Mouse (Mus musculus): ENCODE data around the gene Ntm.

Ntm gene

DNA sequence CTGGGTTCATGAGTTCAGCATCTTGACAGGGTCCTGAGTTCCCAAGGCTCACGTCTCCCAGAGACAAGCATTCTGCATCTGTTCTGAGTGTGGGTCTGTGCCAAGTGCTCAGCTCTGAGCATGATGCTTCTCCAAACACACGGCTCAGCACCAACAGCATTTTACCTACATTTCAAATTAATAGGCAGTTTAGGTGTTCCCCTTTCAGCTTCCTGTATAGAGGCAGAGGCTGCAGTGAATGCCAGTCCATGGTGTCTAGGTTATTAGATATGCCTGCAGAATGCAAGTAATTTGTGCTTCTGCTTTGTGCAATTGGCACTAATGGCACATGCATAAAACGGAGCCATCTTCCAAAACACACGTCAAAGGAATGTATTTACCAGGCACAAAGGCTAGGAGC is 757.3 kb downstream of the Ntm start:
- DNase-seq: no peak

DNA sequence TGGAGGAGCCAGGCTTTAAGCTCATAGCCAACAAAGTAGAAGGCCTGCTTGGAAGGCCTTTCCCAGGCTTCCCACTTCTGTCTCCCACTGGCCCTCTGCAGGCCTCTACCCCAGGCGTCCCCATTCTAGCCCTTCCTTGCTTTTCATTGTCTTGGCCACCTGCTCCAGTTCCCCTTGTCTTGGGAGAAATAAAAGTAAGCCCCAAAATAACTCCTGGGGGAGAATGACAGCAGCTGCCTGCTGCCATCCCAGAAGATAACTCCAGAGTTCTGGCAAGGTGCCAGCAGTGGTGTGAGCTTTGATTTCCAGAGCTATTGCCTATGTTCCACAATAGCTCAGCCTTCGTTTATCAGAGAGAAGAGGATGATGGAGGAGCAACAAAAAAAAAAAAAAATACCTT is 760.7 kb downstream of the Ntm start:
- no peak for DNase-seq

DNA sequence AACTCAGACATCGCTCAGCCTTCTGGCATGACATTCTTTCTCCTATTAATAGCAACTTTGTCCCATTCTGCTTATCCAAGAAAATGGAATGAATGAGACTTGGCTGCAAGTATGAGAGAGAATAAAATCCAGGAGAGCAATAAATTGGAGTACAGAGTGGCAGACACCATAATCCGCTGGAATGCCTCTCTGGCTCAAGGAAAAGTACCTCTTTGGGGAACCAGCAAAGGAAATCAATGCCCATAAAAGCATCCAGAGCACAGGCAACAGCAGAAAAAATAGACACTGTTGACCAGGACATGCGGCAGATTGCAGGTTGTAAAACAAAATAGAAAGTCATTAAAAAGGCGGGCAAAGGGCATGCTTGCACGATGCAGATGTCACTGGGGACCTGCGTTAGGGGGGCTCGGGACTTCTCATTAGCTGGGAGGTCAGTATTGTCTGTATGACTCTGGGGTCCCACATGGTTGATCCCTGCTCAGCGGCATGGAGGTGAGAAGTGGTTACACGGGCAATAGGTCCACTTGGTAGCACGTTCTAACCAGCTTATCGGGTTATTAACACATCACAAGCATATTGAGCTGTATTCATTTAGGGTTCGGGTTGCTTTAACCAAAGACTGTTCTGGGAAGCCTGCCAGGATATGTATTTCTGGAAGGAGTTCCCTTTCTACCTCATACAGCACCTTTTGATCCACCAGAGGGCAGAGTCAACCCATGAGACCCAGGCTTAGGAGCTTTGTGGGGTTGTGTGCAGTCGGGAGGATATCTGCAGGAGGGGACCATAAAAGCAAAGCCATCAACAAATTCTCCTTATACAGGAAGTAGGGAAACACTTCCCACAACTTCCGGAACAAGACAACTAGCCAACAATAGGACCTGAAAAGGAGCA is 761.5 kb downstream of the Ntm start:
- DNase-seq: peak; percentile 14

DNA sequence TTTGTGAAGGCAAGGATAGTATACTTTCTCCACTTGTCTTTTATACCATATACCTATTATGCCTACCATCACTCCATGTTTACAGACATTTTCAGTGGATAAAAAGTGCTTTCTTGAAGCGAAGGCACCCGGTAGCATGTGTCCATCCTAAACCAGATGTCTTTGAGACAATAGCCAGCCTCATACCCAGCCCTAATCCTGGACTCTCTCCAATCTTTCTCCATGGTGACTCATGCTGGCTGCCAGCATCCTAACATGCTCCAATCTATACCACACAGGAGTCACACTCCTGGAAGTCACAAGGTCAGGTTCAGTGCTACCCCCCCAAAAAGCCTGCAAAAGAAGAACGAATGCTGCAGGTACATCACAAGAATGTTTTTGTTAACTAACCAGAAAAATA is 765.9 kb downstream of the Ntm start:
- DNase-seq: no peak

DNA sequence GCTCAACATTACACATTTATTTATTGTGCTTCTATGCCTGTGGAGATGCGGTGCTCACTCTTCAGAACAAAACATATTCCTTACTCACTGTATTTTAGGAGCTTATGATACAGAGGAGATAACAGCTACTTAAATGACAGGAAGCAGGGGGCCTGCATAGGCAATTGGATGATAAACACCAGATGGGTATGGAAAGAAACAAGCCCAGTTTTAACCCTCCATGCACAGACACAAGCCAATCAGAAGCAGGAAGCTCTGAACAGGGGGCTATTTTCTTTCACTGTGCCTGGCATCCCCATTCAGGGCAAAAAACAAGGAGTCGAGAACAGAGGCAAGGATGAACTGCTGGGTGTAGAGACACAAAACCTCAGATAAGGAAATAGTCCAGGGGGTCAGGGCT is 768.7 kb downstream of the Ntm start:
- DNase-seq: no peak

DNA sequence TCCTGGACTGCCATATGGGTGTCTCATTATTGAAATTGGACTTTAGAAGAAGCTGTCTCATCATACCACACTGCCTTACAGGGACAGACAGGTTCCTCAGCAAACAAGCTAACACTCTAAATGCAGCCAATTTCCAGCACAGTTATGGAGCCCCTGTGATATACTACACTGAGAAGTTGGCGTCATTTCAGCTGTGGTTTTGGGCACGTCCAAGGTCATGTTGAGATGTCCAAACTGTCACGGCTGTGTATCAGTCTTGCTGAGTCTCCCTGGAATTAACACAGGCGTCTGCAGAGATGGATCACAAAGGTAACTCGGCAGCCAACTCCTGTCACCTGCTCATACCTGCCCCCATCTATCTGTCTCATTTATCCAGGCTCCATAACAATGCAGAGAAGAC is 779.9 kb downstream of the Ntm start:
- no peak for DNase-seq

DNA sequence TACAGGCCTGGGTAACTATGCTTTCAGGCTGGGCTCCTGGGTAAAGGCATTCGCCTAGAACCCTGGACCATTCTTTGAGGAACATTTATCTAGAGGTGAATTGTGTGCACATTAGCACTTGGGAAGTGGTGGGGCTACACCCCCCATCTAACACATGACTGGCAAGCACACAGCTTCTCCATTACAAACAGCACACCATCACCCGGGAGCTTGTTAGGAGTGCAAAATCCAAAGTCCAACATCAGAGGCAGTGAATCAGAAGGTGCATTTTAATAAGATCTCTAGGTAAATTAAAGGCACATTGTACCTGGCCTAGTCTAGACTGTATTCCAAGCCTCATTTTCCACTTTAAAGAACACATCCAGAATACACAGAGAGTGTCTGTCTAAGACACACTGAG is 781.3 kb downstream of the Ntm start:
- peak; percentile 22 for DNase-seq

DNA sequence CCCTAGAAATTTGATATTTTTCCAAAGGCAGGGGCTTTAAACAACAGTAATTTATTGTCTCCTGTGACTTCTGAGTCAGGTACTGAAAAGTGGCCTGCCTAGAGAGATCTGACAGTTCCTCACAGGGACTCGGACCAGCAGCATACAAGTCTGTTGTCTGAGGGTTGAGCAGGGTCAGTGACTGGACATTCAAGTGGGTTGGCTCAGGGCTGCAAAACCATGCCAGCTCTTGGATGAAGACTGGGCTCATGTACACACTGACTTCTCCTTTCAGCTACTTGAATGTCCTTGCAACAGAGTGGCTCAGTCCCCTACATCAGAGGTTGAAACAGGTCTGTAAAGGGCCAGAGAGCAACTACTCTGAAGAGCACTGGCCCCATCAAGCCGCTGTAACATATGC is 797.2 kb downstream of the Ntm start:
- DNase-seq: no peak

DNA sequence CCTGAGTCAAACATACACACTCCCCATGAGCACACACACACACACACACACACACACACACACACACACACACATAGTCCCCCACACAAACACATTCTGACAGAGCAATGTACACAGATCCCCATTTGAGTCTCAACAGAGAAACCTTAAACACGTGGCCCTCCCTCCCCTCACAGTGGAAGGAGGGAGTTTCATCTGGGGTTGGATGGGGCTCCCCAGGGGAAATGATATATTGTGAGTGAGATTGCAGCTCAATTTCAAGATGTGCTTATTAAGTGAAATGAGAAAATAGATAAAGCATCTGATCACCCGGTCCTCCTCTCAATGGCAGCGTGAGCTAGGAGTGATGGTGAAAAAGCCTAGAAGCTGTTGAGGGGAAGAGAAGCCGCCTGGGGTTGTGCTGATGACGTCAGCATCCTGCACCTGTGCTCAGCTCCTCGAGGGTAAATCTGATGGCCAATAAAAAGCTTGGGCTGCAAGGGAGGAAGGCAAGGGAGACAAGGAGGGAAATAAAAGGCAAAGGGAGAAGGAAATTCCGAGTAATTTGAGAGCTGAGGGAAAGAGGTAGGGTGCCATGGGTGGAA is 801.8 kb downstream of the Ntm start:
- DNase-seq: no peak

DNA sequence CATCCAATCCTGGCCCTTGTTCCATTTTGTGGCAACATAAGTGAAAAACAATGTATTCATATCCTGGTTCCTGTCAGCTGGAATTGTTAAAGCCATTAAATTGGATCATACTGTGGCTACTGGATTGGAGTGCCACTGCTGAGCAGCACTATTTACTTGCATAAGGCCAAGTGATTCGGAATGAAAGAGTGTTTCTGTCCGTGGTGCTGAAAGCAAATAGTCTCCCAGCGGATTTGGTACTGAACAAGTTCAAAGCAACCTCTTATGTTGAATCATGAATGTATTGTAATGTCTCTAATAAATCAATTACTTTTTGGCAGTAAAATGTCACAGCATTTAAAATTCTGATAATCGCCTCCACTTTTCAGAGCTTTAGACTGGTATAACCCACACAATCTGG is 817.0 kb downstream of the Ntm start:
- DNase-seq: peak; percentile 6

DNA sequence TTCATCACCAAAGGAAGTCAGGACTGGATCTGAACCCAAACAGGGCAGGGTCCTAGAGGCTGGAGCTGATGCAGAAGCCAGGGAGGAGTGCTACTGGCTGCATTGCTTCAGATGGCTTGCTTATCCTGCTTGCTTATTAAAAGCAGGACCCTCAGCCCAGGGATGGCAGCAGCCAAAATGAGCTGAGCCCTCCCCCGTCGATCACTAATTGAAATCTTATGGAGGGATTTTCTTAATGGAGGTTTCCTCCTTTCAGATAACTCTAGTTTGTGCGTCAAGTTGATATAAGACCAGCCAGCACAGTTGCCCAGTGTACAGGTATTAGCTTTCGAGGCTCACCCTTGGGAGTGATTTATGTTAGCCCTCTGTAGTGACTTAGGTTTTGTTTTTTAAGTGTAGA is 826.9 kb downstream of the Ntm start:
- DNase-seq: no peak

DNA sequence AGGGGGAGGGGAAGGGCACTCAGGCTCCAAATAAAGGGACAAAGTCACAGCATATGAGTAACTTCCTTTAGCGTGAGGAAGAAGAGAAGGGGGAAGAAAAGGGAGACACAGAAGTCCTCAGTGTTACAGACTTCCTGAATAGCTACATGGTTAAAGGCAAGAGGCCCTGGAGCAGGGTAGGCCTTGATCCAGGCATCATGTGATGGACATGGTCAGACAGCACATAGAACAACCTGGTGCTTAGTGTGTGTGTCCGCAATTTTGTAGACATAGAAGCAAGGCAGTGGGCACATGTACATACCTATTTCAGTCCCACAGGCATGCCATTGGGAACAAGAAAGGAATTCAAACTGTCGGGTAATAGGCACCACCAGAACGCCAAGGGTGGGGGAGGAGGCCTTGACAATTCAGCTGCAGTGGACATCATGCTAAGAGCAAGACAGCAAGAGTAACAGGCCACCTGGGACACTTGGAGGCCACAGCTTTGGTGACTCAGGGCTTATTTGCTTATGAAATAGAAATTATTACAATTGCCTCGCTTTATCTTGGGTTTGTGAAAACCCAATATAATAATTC is 832.1 kb downstream of the Ntm start:
- DNase-seq: no peak

DNA sequence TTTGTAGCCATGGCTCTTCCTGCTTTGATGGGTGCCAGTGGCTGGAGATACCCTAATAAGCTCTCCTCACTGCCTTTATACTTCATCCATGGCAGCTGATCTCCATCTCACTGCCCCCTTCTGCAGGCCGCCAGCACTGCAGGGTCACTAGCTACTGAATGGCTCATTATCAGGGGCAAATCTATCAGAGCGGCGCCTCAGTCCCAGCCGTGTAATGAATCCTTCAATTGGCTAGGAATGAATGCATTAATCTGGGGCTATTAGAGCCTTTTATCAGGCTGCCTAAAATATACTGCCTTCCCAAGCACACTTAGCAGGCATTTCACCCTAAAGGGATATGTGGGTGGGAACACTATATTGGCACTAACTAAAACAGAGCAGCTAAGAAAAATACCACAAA is 832.6 kb downstream of the Ntm start:
- DNase-seq: no peak

DNA sequence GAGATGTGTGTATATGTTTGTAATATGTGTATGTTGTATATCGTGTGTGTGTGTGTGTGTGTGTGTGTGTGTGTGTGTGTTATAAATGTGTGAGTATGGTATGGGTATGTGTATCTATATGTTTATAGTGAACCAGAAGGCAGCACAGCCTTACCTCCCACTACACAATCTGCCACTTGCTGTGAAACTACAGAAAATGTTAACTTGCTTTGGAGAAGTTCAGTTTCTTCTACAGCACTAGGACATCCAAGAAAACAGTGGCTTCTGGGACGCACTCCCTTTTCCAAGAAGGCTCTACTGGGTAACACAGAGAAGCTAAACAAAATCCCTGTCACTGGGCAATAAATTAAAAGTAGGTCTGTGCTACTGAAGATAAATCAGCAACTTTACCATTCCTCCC is 834.5 kb downstream of the Ntm start:
- DNase-seq: no peak

DNA sequence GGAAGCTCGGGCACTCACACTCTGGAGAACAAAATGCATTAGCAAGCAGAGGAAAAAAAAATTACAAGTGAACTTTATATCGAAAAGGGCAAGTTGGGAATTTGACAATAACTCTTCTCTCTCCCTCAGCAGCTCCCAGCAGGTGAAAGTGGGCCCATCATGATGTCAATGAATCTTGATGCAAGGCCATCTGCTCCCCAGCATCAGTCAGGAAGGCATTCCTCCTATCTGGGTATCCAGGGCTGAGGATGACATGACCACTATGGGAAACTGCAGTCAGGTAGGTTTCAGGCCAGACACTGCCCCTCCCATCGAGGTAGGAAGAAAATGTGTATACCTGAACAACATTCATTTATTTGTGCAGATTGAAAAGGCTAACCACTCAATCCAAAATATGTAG is 838.5 kb downstream of the Ntm start:
- no peak for DNase-seq

DNA sequence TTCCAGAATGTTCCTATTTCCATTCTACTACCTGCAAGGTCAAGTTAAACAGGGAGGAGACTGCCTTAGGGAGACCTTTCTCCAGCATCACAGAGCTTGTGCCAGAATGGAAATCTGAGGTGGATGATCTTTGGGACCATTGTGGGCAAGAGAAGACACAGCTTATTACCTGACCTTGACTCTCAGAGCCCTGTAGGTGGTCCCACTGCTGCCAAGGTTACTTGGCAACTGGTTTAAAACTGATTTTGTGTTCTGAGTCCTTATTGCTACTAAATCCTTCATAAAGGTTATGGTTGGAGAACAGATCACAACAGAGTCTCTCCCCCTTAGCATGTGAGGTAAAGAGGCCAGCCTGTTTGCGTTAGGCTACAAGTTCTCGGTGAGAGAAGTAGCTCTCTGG is 839.1 kb downstream of the Ntm start:
- no peak for DNase-seq

DNA sequence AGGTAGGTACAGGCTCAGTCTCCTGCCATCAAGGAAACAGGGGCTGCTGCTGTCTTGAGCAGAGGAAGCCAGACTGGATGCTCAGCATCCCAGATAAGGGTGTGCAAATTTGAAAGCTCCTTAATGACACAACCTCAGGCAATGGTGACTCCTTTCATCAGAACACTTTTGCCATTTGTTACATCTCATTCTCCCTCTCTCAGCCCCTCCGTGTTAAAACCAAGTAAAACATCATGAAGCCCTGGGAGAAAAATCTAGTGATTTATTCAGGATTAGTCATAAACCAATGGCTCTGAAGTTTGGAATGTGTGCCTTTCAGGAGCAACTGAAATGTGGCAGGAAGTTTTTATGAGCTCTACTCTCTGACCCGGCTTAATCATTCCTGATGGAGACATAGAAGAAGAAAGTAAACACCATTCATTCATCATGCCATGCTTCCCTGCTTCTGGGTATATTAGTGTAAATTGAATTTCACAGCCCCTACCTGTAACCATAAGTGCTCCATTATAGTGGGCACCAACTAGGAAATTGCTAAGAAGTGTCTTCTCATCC is 845.3 kb downstream of the Ntm start:
- DNase-seq: no peak

DNA sequence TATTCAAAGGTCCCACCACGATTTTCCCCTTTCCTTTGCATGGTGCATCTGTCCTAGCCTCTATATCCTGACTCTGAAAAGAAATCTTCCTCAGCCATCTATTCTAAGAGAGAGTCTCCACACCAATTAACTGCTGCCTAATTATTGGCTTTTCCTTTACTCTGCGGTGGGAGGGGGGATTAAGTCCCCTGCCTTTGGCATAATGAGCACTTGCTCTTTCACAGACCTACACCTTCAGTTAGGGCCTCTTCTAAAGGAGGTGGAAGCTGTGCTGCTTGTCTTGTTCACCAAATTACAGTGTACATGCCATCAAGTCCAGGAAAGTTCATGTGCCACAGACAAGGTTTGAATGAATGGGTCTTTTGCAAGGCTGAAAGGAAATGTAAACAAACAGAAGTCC is 847.6 kb downstream of the Ntm start:
- no peak for DNase-seq

DNA sequence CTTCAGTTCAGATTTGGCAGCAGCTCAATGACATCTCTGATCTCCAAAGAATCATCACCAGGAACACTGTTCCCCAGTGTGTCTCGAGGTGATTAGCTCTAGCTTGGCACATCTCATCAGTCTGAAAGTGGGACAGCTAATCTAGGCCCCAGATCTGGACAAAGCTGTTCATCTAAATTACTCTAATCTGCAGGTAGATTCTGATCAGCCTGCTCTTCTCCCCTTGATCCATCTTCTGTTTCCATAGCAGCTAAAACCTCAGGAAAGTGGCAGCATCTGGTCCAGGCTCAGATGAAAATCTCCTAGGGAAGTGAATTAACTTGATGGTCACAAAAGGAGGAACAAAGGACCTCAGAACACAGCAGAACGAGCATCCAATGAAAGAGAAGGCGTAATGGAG is 856.2 kb downstream of the Ntm start:
- DNase-seq: no peak

DNA sequence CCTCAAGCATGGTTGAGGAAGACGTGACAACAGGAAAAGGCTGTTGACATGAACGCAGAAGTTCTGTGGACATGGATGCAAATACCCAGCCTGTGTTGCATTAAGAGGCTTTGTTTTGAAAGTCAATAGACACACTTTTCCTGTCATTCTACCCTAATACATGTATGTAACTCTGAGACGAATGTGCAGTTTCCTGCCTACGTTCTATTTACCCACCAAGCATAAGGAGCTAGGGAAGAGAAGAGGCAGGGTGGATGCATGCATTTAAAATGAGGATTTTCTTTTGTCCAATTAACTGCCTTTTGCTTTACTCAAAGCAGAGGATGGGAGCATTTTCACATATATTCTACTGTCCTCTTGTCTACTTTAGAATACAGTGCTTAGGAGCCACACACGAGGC is 858.5 kb downstream of the Ntm start:
- no peak for DNase-seq

DNA sequence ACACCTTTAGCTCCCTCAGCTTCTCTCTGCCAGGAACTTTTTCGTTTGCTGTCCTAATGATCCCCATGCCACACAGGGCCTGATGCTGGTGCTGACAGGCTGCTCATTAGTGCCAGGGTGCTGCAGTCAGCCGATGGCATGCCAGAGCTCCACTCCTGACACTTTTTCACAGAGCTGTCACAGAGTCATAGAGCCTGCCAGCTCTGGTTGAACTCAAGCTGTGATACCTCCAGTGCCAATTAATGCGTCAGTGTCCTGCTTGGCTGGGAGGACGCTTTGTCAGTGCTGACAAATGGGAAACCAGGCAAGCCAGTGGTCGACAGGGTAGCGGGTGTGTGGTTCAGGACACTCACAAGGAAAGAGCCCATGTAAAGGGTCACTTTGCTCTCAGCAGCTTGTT is 858.9 kb downstream of the Ntm start:
- no peak for DNase-seq

DNA sequence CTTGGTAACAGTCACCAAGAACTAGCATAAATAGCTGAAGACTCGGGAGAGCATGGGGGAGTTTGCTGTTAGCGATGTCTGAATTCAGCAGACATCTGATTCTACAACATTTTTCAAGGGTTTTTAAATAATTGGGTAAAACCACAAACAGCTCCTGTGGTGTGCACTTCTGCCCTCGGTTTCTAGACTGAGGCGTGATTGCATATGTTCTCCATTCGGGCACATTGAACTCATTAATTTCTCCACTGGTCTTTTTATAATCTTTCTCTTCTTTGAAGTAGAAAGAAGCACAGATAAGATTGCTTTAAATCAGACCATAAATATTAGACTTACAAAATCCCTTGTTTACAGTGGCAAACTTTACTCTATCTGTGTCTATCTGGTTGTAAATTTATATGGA is 862.3 kb downstream of the Ntm start:
- DNase-seq: no peak

DNA sequence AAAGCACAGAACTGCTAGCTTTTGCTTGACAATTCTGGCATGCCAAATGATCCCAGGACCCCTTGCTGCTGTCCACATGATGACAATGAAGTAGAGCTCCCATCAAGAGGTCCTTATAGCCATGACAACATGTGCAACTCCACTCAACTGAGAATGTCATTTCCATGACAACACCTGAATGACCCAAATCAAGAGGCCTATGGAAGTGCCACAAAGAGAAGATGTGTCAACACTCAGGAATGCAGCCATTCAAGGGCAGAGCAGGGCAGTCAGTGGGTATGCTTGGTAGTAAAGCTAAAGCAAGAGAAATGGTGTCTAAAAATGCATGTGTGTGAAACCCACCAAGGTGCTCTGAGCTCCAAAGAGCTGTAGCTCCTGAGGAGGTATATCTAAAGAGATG is 870.5 kb downstream of the Ntm start:
- no peak for DNase-seq

DNA sequence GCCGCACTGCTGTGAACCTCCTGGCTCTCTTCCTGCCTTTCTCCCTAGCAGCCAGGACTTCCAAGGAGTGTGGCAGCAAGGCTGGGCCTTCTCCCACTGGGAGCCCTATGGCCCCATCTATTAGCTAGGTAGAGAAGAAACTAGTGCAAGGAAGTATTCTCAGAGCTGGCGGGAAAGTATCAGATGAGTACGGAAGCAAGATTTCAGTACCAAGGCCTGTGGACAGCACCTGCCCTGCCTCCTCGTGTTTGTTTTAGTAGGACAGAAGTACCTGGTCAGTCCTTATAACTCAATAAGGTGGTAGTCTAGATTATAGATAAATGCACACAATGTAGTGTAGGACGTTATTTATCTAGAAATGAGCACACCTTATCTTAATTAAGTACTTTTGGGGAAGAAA is 874.3 kb downstream of the Ntm start:
- DNase-seq: no peak

Measured in kidney, adult 11 months (tissue).